Mouse (Mus musculus) myocyte (in vitro differentiated cells): ENCODE results near the gene Card14. TPM values are rescaled to one million over a fixed set of nuclear protein-coding genes. Genes with fewer than 3 reads are reported as not detected.

Experiments
- H3K27me3 ChIP-seq: one replicate; pipeline ENCODE4 v1.6.1; 2011; ENCODE audit not compliant: control insufficient read depth, insufficient read depth, insufficient read length
- H3K36me3 ChIP-seq: one replicate; pipeline ENCODE4 v1.6.1; 2011; ENCODE audit not compliant: control insufficient read depth, insufficient read depth
- H3K4me2 ChIP-seq: one replicate; pipeline ENCODE4 v1.6.1; 2011; ENCODE audit warnings: low read depth, control low read depth
- H3K4me3 ChIP-seq: one replicate; pipeline ENCODE4 v1.5.1; 2011; ENCODE audit warnings: mild to moderate bottlenecking, control low read depth, moderate library complexity
- H3K79me2 ChIP-seq: one replicate; pipeline ENCODE4 v1.6.1; 2011; ENCODE audit not compliant: control insufficient read depth, insufficient read depth
- H3ac ChIP-seq: one replicate; pipeline ENCODE4 v1.6.1; 2011; ENCODE audit not compliant: control insufficient read depth, insufficient read length
- CEBPB ChIP-seq: IDR thresholded peaks from 2 replicates; pipeline ENCODE4 v1.6.1; 2011; ENCODE audit warnings: mild to moderate bottlenecking, moderate library complexity; ENCODE audit not compliant: poor library complexity, insufficient read depth, severe bottlenecking
- E2F4 ChIP-seq: IDR thresholded peaks from one replicate; pipeline ENCODE4 v1.6.1; 2011; ENCODE audit warnings: mild to moderate bottlenecking, control low read depth, moderate library complexity; ENCODE audit not compliant: insufficient read depth
- MAX ChIP-seq: IDR thresholded peaks from one replicate; pipeline ENCODE4 v1.6.1; 2011; ENCODE audit warnings: low read depth, mild to moderate bottlenecking, control low read depth
- MYOD1 ChIP-seq, 3 experiments: IDR thresholded peaks; one replicate each; pipeline ENCODE4 v1.6.1; 2011; ENCODE audit warnings: control low read depth in 2 of 3, low read depth in 2 of 3, mild to moderate bottlenecking in 2 of 3, moderate library complexity in 1 of 3; ENCODE audit not compliant: insufficient read length in 2 of 3, control insufficient read depth in 1 of 3
- MYOG ChIP-seq, 3 experiments: IDR thresholded peaks; one replicate each; pipeline ENCODE4 v1.6.1; 2011; ENCODE audit warnings: control low read depth in 2 of 3, low read depth in 2 of 3, mild to moderate bottlenecking in 2 of 3; ENCODE audit not compliant: insufficient read length in 2 of 3, control insufficient read depth in 1 of 3, insufficient read depth in 1 of 3
- POLR2A ChIP-seq: IDR thresholded peaks from one replicate; pipeline ENCODE4 v1.6.1; 2011; ENCODE audit warnings: low read depth, mild to moderate bottlenecking, control low read depth, moderate library complexity; ENCODE audit not compliant: insufficient read length
- POLR2AphosphoS2 ChIP-seq: IDR thresholded peaks from one replicate; pipeline ENCODE4 v1.6.1; 2011; ENCODE audit warnings: low read depth, control low read depth; ENCODE audit not compliant: insufficient read length
- REST ChIP-seq: IDR thresholded peaks from one replicate; pipeline ENCODE4 v1.6.1; 2011; ENCODE audit warnings: mild to moderate bottlenecking, control low read depth, moderate library complexity; ENCODE audit not compliant: insufficient read depth, insufficient read length
- SRF ChIP-seq: IDR thresholded peaks from one replicate; pipeline ENCODE4 v1.6.1; 2011; ENCODE audit warnings: low read depth; ENCODE audit not compliant: control insufficient read depth, insufficient read length
- TCF12 ChIP-seq: IDR thresholded peaks from one replicate; pipeline ENCODE4 v1.6.1; 2011; ENCODE audit warnings: mild to moderate bottlenecking, control low read depth; ENCODE audit not compliant: poor library complexity, insufficient read depth, severe bottlenecking
- TCF3 ChIP-seq: IDR thresholded peaks from one replicate; pipeline ENCODE4 v1.6.1; 2011; ENCODE audit warnings: low read depth, control low read depth; ENCODE audit not compliant: insufficient read length
- USF1 ChIP-seq: IDR thresholded peaks from one replicate; pipeline ENCODE4 v1.6.1; 2011; ENCODE audit warnings: low read depth, mild to moderate bottlenecking, control low read depth, moderate library complexity
- polyA plus RNA-seq: library from polyadenylated mRNA; unstranded; fragments of >200 nt; fragmentation: generic; extraction: Trizol; gene quantifications from one replicate; pipeline ENCODE4 v1.2.1, GENCODE M21; 2012; ENCODE audit warnings: missing spikeins

Card14 gene
- polyA plus RNA-seq, 1 experiment = 1.1 TPM

GRCm38 (mm10) chr11:119314252-119314936 is 6.8 kb downstream of the Card14 start:
- Histone ChIP-seq H3K36me3 (no peaks in the 10 kb centered on the region), H3K79me2 (no peaks in the 10 kb centered on the region), H3K4me3 (no peak overlapping the region), H3ac (no peak overlapping the region), H3K4me2 (no peak overlapping the region), H3K27me3 (peaks cover 18% of the 10 kb centered on the region)
- TF ChIP-seq TCF3 = no peak
- TF ChIP-seq POLR2A = no peak
- TF ChIP-seq REST = no peak
- TF ChIP-seq CEBPB = no peak
- no peak for TF ChIP-seq USF1
- TF ChIP-seq MYOG (IDR thresholded peaks at IDR 0.05; ENCODE audit: control insufficient read depth in 1 of 3, insufficient read depth in 1 of 3, insufficient read length in 2 of 3, low read depth in 2 of 3) = no peak
- no peak for TF ChIP-seq MYOD1 (IDR thresholded peaks at IDR 0.05; ENCODE audit: control insufficient read depth in 1 of 3, insufficient read length in 2 of 3, low read depth in 2 of 3)
- TF ChIP-seq E2F4 = no peak
- no peak for TF ChIP-seq SRF
- no peak for TF ChIP-seq POLR2AphosphoS2

DNA sequence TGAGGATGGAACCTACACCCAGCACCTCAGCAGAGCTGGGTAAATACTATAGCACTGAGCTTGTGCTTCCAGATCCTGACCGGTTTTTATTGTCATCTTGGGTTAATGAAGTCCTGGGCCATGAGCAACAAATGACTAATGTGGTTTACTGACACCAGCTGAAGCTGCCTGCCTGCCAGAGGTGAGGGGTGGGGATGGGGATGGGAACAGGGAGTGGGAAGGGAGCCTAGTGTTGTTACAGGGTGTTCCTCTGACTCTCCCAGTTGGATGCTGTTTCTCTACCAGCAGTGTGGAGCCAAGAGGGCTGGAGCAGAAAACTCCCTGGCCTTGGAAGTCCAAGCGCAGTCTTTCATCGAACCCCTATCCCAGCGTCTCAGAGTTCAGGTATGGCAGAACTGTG is 9.2 kb downstream of the Card14 start:
- no peaks in the 10 kb centered on the region for H3K79me2 ChIP-seq
- no peak overlapping the region for H3K4me2 ChIP-seq
- H3ac ChIP-seq = no peak overlapping the region
- TF ChIP-seq USF1 = no peak
- TF ChIP-seq MYOG (IDR thresholded peaks at IDR 0.05; ENCODE audit: control insufficient read depth in 1 of 3, insufficient read depth in 1 of 3, insufficient read length in 2 of 3, low read depth in 2 of 3) = peak in 1 of 3 experiments; percentile 28
- TF ChIP-seq CEBPB = no peak
- no peak for TF ChIP-seq REST
- TF ChIP-seq TCF12 = no peak
- TF ChIP-seq MAX = no peak
- no peak for TF ChIP-seq TCF3
- no peak for TF ChIP-seq SRF
- TF ChIP-seq POLR2A = no peak
- peak in 1 of 3 experiments; percentile 58 for TF ChIP-seq MYOD1 (IDR thresholded peaks at IDR 0.05; ENCODE audit: control insufficient read depth in 1 of 3, insufficient read length in 2 of 3, low read depth in 2 of 3)
- no peak for TF ChIP-seq POLR2AphosphoS2
- TF ChIP-seq E2F4 = no peak
- H3K36me3 ChIP-seq = no peaks in the 10 kb centered on the region
- no peak overlapping the region for H3K4me3 ChIP-seq
- peaks cover 15% of the 10 kb centered on the region for H3K27me3 ChIP-seq

DNA sequence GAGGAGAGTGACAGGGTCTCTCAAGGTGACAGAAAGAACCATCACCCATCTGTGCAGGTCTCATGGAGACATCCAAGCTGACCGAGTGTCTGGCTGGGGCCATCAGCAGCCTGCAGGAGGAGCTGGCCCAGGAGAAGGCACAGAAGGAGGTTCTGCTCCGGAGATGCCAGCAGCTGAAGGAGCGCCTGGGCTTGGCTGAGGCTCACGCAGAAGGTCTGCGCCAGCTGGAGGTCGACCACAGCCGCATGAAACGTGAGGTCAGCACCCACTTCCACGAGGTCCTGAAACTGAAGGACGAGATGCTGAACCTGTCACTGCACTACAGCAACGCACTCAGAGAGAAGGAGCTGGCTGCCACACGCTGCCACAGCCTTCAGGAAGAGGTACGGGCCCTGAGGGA is 15.0 kb downstream of the Card14 start:
- Histone ChIP-seq H3ac (no peak overlapping the region), H3K4me3 (no peak overlapping the region), H3K27me3 (peaks cover 43% of the 10 kb centered on the region), H3K36me3 (no peaks in the 10 kb centered on the region), H3K4me2 (no peak overlapping the region), H3K79me2 (no peaks in the 10 kb centered on the region)
- peak in 2 of 3 experiments; percentile 23 to 40 for TF ChIP-seq MYOG (IDR thresholded peaks at IDR 0.05; ENCODE audit: control insufficient read depth in 1 of 3, insufficient read depth in 1 of 3, insufficient read length in 2 of 3, low read depth in 2 of 3)
- TF ChIP-seq E2F4 = no peak

DNA sequence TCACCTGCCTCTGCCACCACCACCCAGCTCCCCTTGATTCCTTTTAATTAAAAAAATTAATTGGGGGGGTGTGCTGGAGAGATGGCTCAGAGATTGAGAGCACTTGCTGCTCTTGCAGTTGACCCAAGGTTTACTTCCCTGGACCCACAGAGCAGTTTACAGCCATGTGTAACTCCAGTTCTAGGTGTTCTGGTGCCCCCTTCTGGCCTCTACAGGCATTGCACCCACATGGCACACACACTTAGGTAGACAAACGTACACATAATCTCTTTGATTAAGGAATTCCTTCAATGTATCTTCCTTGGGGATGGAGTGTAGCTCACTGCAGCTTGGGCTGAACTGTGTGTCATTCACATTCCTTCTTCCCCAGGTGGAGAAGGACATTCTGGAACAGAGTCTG is 17.5 kb downstream of the Card14 start:
- H3K36me3 ChIP-seq = no peaks in the 10 kb centered on the region
- H3K27me3 ChIP-seq = peaks cover 33% of the 10 kb centered on the region
- H3K4me3 ChIP-seq = no peak overlapping the region
- H3K4me2 ChIP-seq = no peak overlapping the region
- no peaks in the 10 kb centered on the region for H3K79me2 ChIP-seq
- H3ac ChIP-seq = no peak overlapping the region
- TF ChIP-seq TCF12 = no peak
- TF ChIP-seq SRF = no peak
- TF ChIP-seq USF1 = no peak
- TF ChIP-seq MYOG (IDR thresholded peaks at IDR 0.05; ENCODE audit: control insufficient read depth in 1 of 3, insufficient read depth in 1 of 3, insufficient read length in 2 of 3, low read depth in 2 of 3) = no peak
- no peak for TF ChIP-seq CEBPB
- TF ChIP-seq POLR2A = no peak
- TF ChIP-seq MAX = no peak
- TF ChIP-seq E2F4 = no peak
- TF ChIP-seq MYOD1 (IDR thresholded peaks at IDR 0.05; ENCODE audit: control insufficient read depth in 1 of 3, insufficient read length in 2 of 3, low read depth in 2 of 3) = no peak
- no peak for TF ChIP-seq REST
- TF ChIP-seq POLR2AphosphoS2 = no peak
- no peak for TF ChIP-seq TCF3

GRCm38 (mm10) chr11:119330592-119330991 is 23.0 kb downstream of the Card14 start:
- Histone ChIP-seq H3K27me3 (peaks cover 38% of the 10 kb centered on the region), H3K4me3 (no peak overlapping the region), H3K36me3 (no peaks in the 10 kb centered on the region), H3K79me2 (no peaks in the 10 kb centered on the region), H3K4me2 (no peak overlapping the region), H3ac (no peak overlapping the region)
- TF ChIP-seq USF1 = no peak
- TF ChIP-seq TCF12 = no peak
- TF ChIP-seq MYOD1 (IDR thresholded peaks at IDR 0.05; ENCODE audit: control insufficient read depth in 1 of 3, insufficient read length in 2 of 3, low read depth in 2 of 3) = no peak
